Mouse (Mus musculus) MEL (cell line): Measurements from ENCODE around the gene Odc1. TPM values are rescaled to one million over a fixed set of nuclear protein-coding genes. Genes with fewer than 3 reads are reported as not detected.
A peak's percentile ranks its signal among the peaks of the same experiment; 100 is the strongest.

Experiments used
- DNase-seq: peaks from one replicate; pipeline ENCODE4 v3.0.0; 2011; ENCODE audit warnings: low read depth, low spot score
- H3K27ac ChIP-seq: 2 replicates; pipeline ENCODE4 v1.5.1; 2012; ENCODE audit warnings: low read depth, mild to moderate bottlenecking, control low read depth, low read length, moderate library complexity; ENCODE audit not compliant: control insufficient read depth
- H3K27me3 ChIP-seq, 2 experiments: fragments of 150-350 bp in 1 of 2; sonication (generic) in 1 of 2; 2 replicates each; pipeline ENCODE4 v1.6.1; 2012; ENCODE audit warnings: low read length in 2 of 2, mild to moderate bottlenecking in 2 of 2, improper control_type of control experiment in 1 of 2, moderate library complexity in 1 of 2; ENCODE audit not compliant: insufficient read depth in 2 of 2, control insufficient read depth in 1 of 2
- H3K36me3 ChIP-seq, 2 experiments: 2 replicates each; pipeline ENCODE4 v1.6.1; 2012 to 2014; ENCODE audit warnings: low read length in 2 of 2, improper control_type of control experiment in 1 of 2, inconsistent platforms in 1 of 2, mild to moderate bottlenecking in 1 of 2; ENCODE audit not compliant: insufficient read depth in 2 of 2, control insufficient read depth in 1 of 2
- H3K4me1 ChIP-seq, 2 experiments: fragments of 150-350 bp in 1 of 2; sonication (generic) in 1 of 2; 2 replicates each; pipeline ENCODE4 v1.6.1; 2012; ENCODE audit warnings: low read length in 2 of 2, improper control_type of control experiment in 1 of 2, mild to moderate bottlenecking in 1 of 2; ENCODE audit not compliant: insufficient read depth in 2 of 2, control insufficient read depth in 1 of 2
- H3K4me3 ChIP-seq, 2 experiments: fragments of 150-350 bp in 1 of 2; sonication (generic) in 1 of 2; 2 replicates each; pipeline ENCODE4 v1.5.1; 2012; ENCODE audit warnings: low read depth in 2 of 2, low read length in 2 of 2, mild to moderate bottlenecking in 2 of 2, moderate library complexity in 2 of 2, control low read depth in 1 of 2, improper control_type of control experiment in 1 of 2; ENCODE audit not compliant: control insufficient read depth in 1 of 2, insufficient read depth in 1 of 2
- H3K79me2 ChIP-seq: 2 replicates; pipeline ENCODE4 v1.6.1; 2012; ENCODE audit warnings: mild to moderate bottlenecking, low read length, moderate library complexity; ENCODE audit not compliant: control insufficient read depth, poor library complexity, insufficient read depth
- H3K9ac ChIP-seq: 2 replicates; pipeline ENCODE4 v1.6.1; 2012; ENCODE audit warnings: low read depth, mild to moderate bottlenecking, control low read depth, low read length, moderate library complexity; ENCODE audit not compliant: control insufficient read depth, poor library complexity, severe bottlenecking
- H3K9me3 ChIP-seq: fragments of 150-350 bp; sonication (generic); replicated peaks from 2 replicates; pipeline ENCODE4 v1.6.1; 2012; ENCODE audit warnings: mild to moderate bottlenecking, low read length, improper control_type of control experiment, moderate library complexity; ENCODE audit not compliant: insufficient read depth
- BHLHE40 ChIP-seq: IDR thresholded peaks from 2 replicates; pipeline ENCODE4 v1.6.1; 2012; ENCODE audit warnings: low read depth, mild to moderate bottlenecking, inconsistent platforms, low read length, improper control_type of control experiment, borderline replicate concordance
- CHD1 ChIP-seq: IDR thresholded peaks from 2 replicates; pipeline ENCODE4 v1.6.1; 2012; ENCODE audit warnings: low read depth, mild to moderate bottlenecking, inconsistent platforms, low read length, improper control_type of control experiment
- CHD2 ChIP-seq: IDR thresholded peaks from 2 replicates; pipeline ENCODE4 v1.6.1; 2011; ENCODE audit warnings: low read length, improper control_type of control experiment
- E2F4 ChIP-seq: IDR thresholded peaks from 2 replicates; pipeline ENCODE4 v1.6.1; 2011; ENCODE audit warnings: low read depth, low read length, improper control_type of control experiment, borderline replicate concordance
- ELF1 ChIP-seq: IDR thresholded peaks from 2 replicates; pipeline ENCODE4 v1.6.1; 2014; ENCODE audit warnings: low read depth, mild to moderate bottlenecking, inconsistent platforms, low read length, improper control_type of control experiment, moderate library complexity
- EP300 ChIP-seq, 2 experiments: IDR thresholded peaks; 2 replicates each; pipeline ENCODE4 v1.6.1; 2011; ENCODE audit warnings: improper control_type of control experiment in 2 of 2, low read length in 2 of 2, low read depth in 1 of 2, mild to moderate bottlenecking in 1 of 2
- ETS1 ChIP-seq: IDR thresholded peaks from 2 replicates; pipeline ENCODE4 v1.6.1; 2012; ENCODE audit warnings: low read depth, mild to moderate bottlenecking, inconsistent platforms, low read length, improper control_type of control experiment, moderate library complexity
- GATA1 ChIP-seq: IDR thresholded peaks from 2 replicates; pipeline ENCODE4 v1.6.1; 2011; ENCODE audit warnings: low read depth, low read length, improper control_type of control experiment
- HCFC1 ChIP-seq: IDR thresholded peaks from 2 replicates; pipeline ENCODE4 v1.6.1; 2012; ENCODE audit warnings: low read depth, mild to moderate bottlenecking, inconsistent platforms, low read length, improper control_type of control experiment, moderate library complexity
- JUND ChIP-seq: IDR thresholded peaks from 2 replicates; pipeline ENCODE4 v1.6.1; 2011; ENCODE audit warnings: low read depth, mild to moderate bottlenecking, improper control_type of control experiment, low read length
- KAT2A ChIP-seq: conservative IDR thresholded peaks from 2 replicates; pipeline ENCODE4 v1.6.1; 2012; ENCODE audit warnings: low read depth, low read length, improper control_type of control experiment, inconsistent platforms
- MAFK ChIP-seq: IDR thresholded peaks from 2 replicates; pipeline ENCODE4 v1.6.1; 2011; ENCODE audit warnings: low read depth, mild to moderate bottlenecking, low read length, improper control_type of control experiment, borderline replicate concordance
- MAX ChIP-seq: IDR thresholded peaks from 2 replicates; pipeline ENCODE4 v1.6.1; 2011; ENCODE audit warnings: low read length, improper control_type of control experiment
- MAZ ChIP-seq: IDR thresholded peaks from 2 replicates; pipeline ENCODE4 v1.6.1; 2012; ENCODE audit warnings: low read depth, mild to moderate bottlenecking, inconsistent platforms, low read length, improper control_type of control experiment
- MEF2A ChIP-seq: IDR thresholded peaks from 2 replicates; pipeline ENCODE4 v1.6.1; 2014; ENCODE audit warnings: low read depth, mild to moderate bottlenecking, inconsistent platforms, low read length, improper control_type of control experiment; ENCODE audit not compliant: poor library complexity, insufficient replicate concordance, severe bottlenecking; ENCODE audit errors: extremely low read depth
- MXI1 ChIP-seq: IDR thresholded peaks from 2 replicates; pipeline ENCODE4 v1.6.1; 2011; ENCODE audit warnings: mild to moderate bottlenecking, low read depth, low read length, improper control_type of control experiment
- MYC ChIP-seq: IDR thresholded peaks from 2 replicates; pipeline ENCODE4 v1.6.1; 2011; ENCODE audit warnings: low read depth, mild to moderate bottlenecking, low read length, improper control_type of control experiment, moderate library complexity
- NRF1 ChIP-seq: IDR thresholded peaks from 2 replicates; pipeline ENCODE4 v1.6.1; 2014; ENCODE audit warnings: low read depth, mild to moderate bottlenecking, inconsistent platforms, low read length, improper control_type of control experiment, moderate library complexity; ENCODE audit not compliant: poor library complexity, insufficient read depth, severe bottlenecking
- POLR2A ChIP-seq, 2 experiments: IDR thresholded peaks; 2 replicates each; pipeline ENCODE4 v1.6.1; 2011 to 2012; ENCODE audit warnings: low read length in 2 of 2, mild to moderate bottlenecking in 2 of 2, control low read depth in 1 of 2, improper control_type of control experiment in 1 of 2, low read depth in 1 of 2, moderate library complexity in 1 of 2; ENCODE audit not compliant: control insufficient read depth in 1 of 2, insufficient read depth in 1 of 2, poor library complexity in 1 of 2
- POLR2AphosphoS2 ChIP-seq: IDR thresholded peaks from 2 replicates; pipeline ENCODE4 v1.6.1; 2011; ENCODE audit warnings: low read length, improper control_type of control experiment
- POLR2AphosphoS5 ChIP-seq: IDR thresholded peaks from 2 replicates; pipeline ENCODE4 v1.6.1; 2012; ENCODE audit warnings: low read depth, borderline replicate concordance, mild to moderate bottlenecking, inconsistent platforms, low read length, moderate library complexity, mixed read lengths
- RAD21 ChIP-seq: IDR thresholded peaks from 2 replicates; pipeline ENCODE4 v1.6.1; 2011; ENCODE audit warnings: mild to moderate bottlenecking, low read depth, low read length, improper control_type of control experiment
- RCOR1 ChIP-seq: IDR thresholded peaks from 2 replicates; pipeline ENCODE4 v1.6.1; 2012; ENCODE audit warnings: low read depth, mild to moderate bottlenecking, inconsistent platforms, low read length, improper control_type of control experiment
- SIN3A ChIP-seq: IDR thresholded peaks from 2 replicates; pipeline ENCODE4 v1.6.1; 2012; ENCODE audit warnings: low read length, improper control_type of control experiment, inconsistent platforms
- SMC3 ChIP-seq: IDR thresholded peaks from 2 replicates; pipeline ENCODE4 v1.6.1; 2011; ENCODE audit warnings: low read depth, low read length, improper control_type of control experiment
- TAL1 ChIP-seq: IDR thresholded peaks from 2 replicates; pipeline ENCODE4 v1.6.1; 2012; ENCODE audit warnings: mild to moderate bottlenecking, inconsistent platforms, low read length, moderate library complexity, mixed read lengths
- TBP ChIP-seq: IDR thresholded peaks from 2 replicates; pipeline ENCODE4 v1.8.0; 2011; ENCODE audit warnings: low read depth, low read length, improper control_type of control experiment
- TCF12 ChIP-seq: IDR thresholded peaks from 2 replicates; pipeline ENCODE4 v1.6.1; 2014; ENCODE audit warnings: low read depth, mild to moderate bottlenecking, inconsistent platforms, low read length, improper control_type of control experiment, moderate library complexity
- UBTF ChIP-seq: IDR thresholded peaks from 2 replicates; pipeline ENCODE4 v1.6.1; 2012; ENCODE audit warnings: low read depth, mild to moderate bottlenecking, inconsistent platforms, low read length, improper control_type of control experiment, moderate library complexity, borderline replicate concordance; ENCODE audit not compliant: insufficient read depth
- USF1 ChIP-seq: IDR thresholded peaks from 2 replicates; pipeline ENCODE4 v1.6.1; 2014; ENCODE audit warnings: low read depth, mild to moderate bottlenecking, inconsistent platforms, low read length, improper control_type of control experiment, moderate library complexity
- USF2 ChIP-seq, 2 experiments: IDR thresholded peaks; 2 replicates each; pipeline ENCODE4 v1.6.1; 2011 to 2012; ENCODE audit warnings: improper control_type of control experiment in 2 of 2, low read length in 2 of 2, borderline replicate concordance in 1 of 2, inconsistent platforms in 1 of 2, low read depth in 1 of 2, mild to moderate bottlenecking in 1 of 2; ENCODE audit not compliant: insufficient read depth in 1 of 2
- ZC3H11A ChIP-seq: IDR thresholded peaks from 2 replicates; pipeline ENCODE4 v1.6.1; 2012; ENCODE audit warnings: low read depth, mild to moderate bottlenecking, inconsistent platforms, low read length, improper control_type of control experiment
- ZKSCAN1 ChIP-seq: IDR thresholded peaks from 2 replicates; pipeline ENCODE4 v1.6.1; 2012; ENCODE audit warnings: low read depth, mild to moderate bottlenecking, inconsistent platforms, low read length, improper control_type of control experiment, moderate library complexity
- ZMIZ1 ChIP-seq: IDR thresholded peaks from 2 replicates; pipeline ENCODE4 v1.6.1; 2012; ENCODE audit warnings: low read depth, mild to moderate bottlenecking, inconsistent platforms, low read length, improper control_type of control experiment, moderate library complexity
- polyA plus RNA-seq, 2 experiments: library from polyadenylated mRNA; stranded (reverse) in 1 of 2; unstranded in 1 of 2; fragments of >175 nt in 1 of 2; fragments of >200 nt in 1 of 2; gene quantifications; 2 replicates each; pipeline versions ENCODE4 v1.2.1 to v1.2.4; 2012; ENCODE audit warnings: low replicate concordance in 2 of 2, low read depth in 1 of 2; ENCODE audit not compliant: insufficient read length in 2 of 2, insufficient read depth in 1 of 2, missing spikeins in 1 of 2
- total RNA-seq: library from RNA; depleted of rRNA; stranded (reverse); fragments of 300-350 nt; gene quantifications from 2 replicates; pipeline ENCODE4 v1.2.3, GENCODE M21; 2012

The Odc1 gene
- total and polyA plus RNA-seq, 3 experiments, result 639 to 720 (median 677) TPM

- TF ChIP-seq EP300 (IDR thresholded peaks at IDR 0.05; ENCODE audit: low read depth in 1 of 2, low read length in 2 of 2), result peak; percentile 93 to 97
- no peak for TF ChIP-seq MAFK
- no peak for TF ChIP-seq NRF1
- no peak for TF ChIP-seq HCFC1
- TF ChIP-seq MXI1, result no peak
These were observed 6.5 kb upstream of the Odc1 start (continued) for GRCm38 (mm10) chr12:17538087-17538486.

- peak overlapping the region; percentile 27 to 38 for H3K4me3 ChIP-seq
- TF ChIP-seq TCF12, result peak; percentile 94
- 0 out of 2 replicates have a peak, but pooled peaks have one; percentile 22 for TF ChIP-seq MAFK
- no peak for TF ChIP-seq RAD21
- peak; percentile 63 for TF ChIP-seq MAX
- TF ChIP-seq CHD2, result no peak
- TF ChIP-seq ZC3H11A, result no peak
- TF ChIP-seq POLR2A (IDR thresholded peaks at IDR 0.05; ENCODE audit: control insufficient read depth in 1 of 2, insufficient read depth in 1 of 2, low read depth in 1 of 2, low read length in 2 of 2, poor library complexity in 1 of 2), result peak in 1 of 2 experiments; percentile 46; a peak in 1 of 4 replicates
- TF ChIP-seq MEF2A, result no peak
- TF ChIP-seq ZKSCAN1, result no peak
- peak; percentile 63 for TF ChIP-seq USF1
- TF ChIP-seq GATA1, result peak; percentile 93
- TF ChIP-seq NRF1, result no peak
- TF ChIP-seq USF2 (IDR thresholded peaks at IDR 0.05; ENCODE audit: borderline replicate concordance in 1 of 2, insufficient read depth in 1 of 2, low read depth in 1 of 2, low read length in 2 of 2), result no peak
- TF ChIP-seq RCOR1, result peak; percentile 88
- peak; percentile 56; the same call in 1 of the 2 replicates for TF ChIP-seq BHLHE40
- TF ChIP-seq KAT2A, result no peak
- TF ChIP-seq MYC, result 0 out of 2 replicates have a peak, but pooled peaks have one; percentile 28
- no peak for TF ChIP-seq JUND
- TF ChIP-seq ETS1, result peak; percentile 94
- no peak for TF ChIP-seq UBTF
- peak; percentile 95 to 96 for TF ChIP-seq EP300 (IDR thresholded peaks at IDR 0.05; ENCODE audit: low read depth in 1 of 2, low read length in 2 of 2)
- TF ChIP-seq ELF1, result no peak
- TF ChIP-seq SMC3, result no peak
- TF ChIP-seq ZMIZ1, result no peak
- peak; percentile 56 for TF ChIP-seq POLR2AphosphoS2
- no peak for TF ChIP-seq CHD1
- peak; percentile 70 for TF ChIP-seq TAL1
- TF ChIP-seq E2F4, result no peak
- TF ChIP-seq SIN3A, result peak; percentile 79
- 0 out of 2 replicates have a peak, but pooled peaks have one; percentile 43 for TF ChIP-seq TBP
- no peak for TF ChIP-seq HCFC1
- TF ChIP-seq MAZ, result peak; percentile 81
- TF ChIP-seq POLR2AphosphoS5, result no peak
These were observed 5.6 kb upstream of the Odc1 start for GRCm38 (mm10) chr12:17539041-17539440.

More at GRCm38 (mm10) chr12:17539041-17539440, 5.6 kb upstream of the Odc1 start:
- Histone ChIP-seq H3K9ac (peak overlapping the region; percentile 58), H3K27me3 (no peaks in the 10 kb centered on the region), H3K4me1 (peaks cover 21 to 49% of the 10 kb centered on the region in 2 experiments), H3K79me2 (peaks cover 1% of the 10 kb centered on the region; the same call in 1 of the 2 replicates), H3K27ac (peak overlapping the region; percentile 94), H3K9me3 (no peaks in the 10 kb centered on the region), H3K36me3 (peaks cover 0 to 44% of the 10 kb centered on the region in 2 experiments; a peak in 2 of 4 replicates)
- peak; percentile 65 for DNase-seq
